Comparison of ENCODE assay signal across 7 mouse cellular contexts in the genomic region with DNA sequence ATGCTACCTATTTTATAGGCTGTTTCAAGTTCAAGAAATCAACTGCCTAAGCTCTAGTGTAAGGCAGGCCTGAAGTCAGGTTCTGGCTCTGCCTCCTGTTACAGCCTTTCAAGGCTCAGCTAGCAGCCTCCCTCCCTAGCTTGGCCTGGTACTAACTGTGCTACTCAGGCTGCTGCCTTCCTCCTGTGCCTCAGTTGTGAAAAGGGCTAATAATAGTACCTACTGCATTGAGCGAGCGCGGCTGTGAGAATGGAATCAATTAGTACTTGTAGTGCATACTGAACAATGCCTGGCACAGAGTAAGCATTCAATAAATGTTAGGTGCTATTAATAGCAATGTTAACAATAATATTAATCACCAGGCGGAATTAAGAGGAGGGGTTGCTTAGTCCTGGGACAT. TPM values are rescaled to one million over a fixed set of nuclear protein-coding genes. Genes with fewer than 3 reads are reported as not detected.
A peak's percentile ranks its signal among the peaks of the same experiment; 100 is the strongest.
DNase-seq lines count a peak whose midpoint lies in the region; ATAC-seq and TF ChIP-seq lines count a peak whose summit lies in the region.

No protein-coding gene starts in this region.

- H3K4me1 ChIP-seq in lung, adult 2 months (ENCODE audit: control insufficient read depth, insufficient read depth, low read length), result peaks cover 72% of the 10 kb centered on the region
- peaks cover 39% of the 10 kb centered on the region for H3K4me1 ChIP-seq in embryonic fibroblast, embryonic 13.5 days (ENCODE audit: control insufficient read depth, insufficient read depth, low read length)
- peaks cover 8% of the 10 kb centered on the region for H3K4me1 ChIP-seq in hindbrain, embryonic 11.5 days (replicated peaks; ENCODE audit: control insufficient read depth, insufficient read depth, low read length)

- H3K9me3 ChIP-seq in hindbrain, embryonic 11.5 days (ENCODE audit: control insufficient read depth, low read length), result no peaks in the 10 kb centered on the region

- H3K4me3 ChIP-seq in lung, adult 2 months (replicated peaks; ENCODE audit: extremely low read depth, low read depth, low read length), result no peak overlapping the region
- no peak overlapping the region for H3K4me3 ChIP-seq in embryonic fibroblast, embryonic 13.5 days (ENCODE audit: insufficient read depth, low read length)
- H3K4me3 ChIP-seq in hindbrain, embryonic 11.5 days (ENCODE audit: low read depth, low read length), result no peak overlapping the region

- H3K27me3 ChIP-seq in hindbrain, embryonic 11.5 days (ENCODE audit: control insufficient read depth, insufficient read depth, low read length), result no peaks in the 10 kb centered on the region

- peaks cover 5% of the 10 kb centered on the region; the same call in 1 of the 2 replicates for H3K36me3 ChIP-seq in hindbrain, embryonic 11.5 days (ENCODE audit: control insufficient read depth, insufficient read depth, low read length)

- TF ChIP-seq CTCF in lung, adult 2 months (IDR thresholded peaks at IDR 0.05; ENCODE audit: insufficient read depth, low read length), result no peak
- no peak for TF ChIP-seq CTCF in embryonic fibroblast, embryonic 13.5 days (IDR thresholded peaks at IDR 0.05; ENCODE audit: borderline replicate concordance, insufficient read depth, low read length)

- no peak for ATAC-seq in hindbrain, embryonic 11.5 days (ENCODE audit: low FRiP score)

- 28% methylated on average over 4 of the region's 4 CpGs for WGBS in lung, adult 2 months
- 66% methylated on average over 4 of the region's 4 CpGs for WGBS in hindbrain, embryonic 11.5 days

- H3K4me2 ChIP-seq in hindbrain, embryonic 11.5 days (replicated peaks; ENCODE audit: low read depth, low read length), result no peak overlapping the region

- TF ChIP-seq POLR2A in lung, adult 2 months (IDR thresholded peaks at IDR 0.05; ENCODE audit: borderline replicate concordance, extremely low read depth, low read depth, low read length), result peak; percentile 45; the same call in 1 of the 2 replicates
- no peak for TF ChIP-seq POLR2A in embryonic fibroblast, embryonic 13.5 days (IDR thresholded peaks at IDR 0.05; ENCODE audit: low read depth, low read length)

- DNase-seq in lung, adult 2 months, result no peak
- no peak for DNase-seq in lung, postnatal 25 days (ENCODE audit: low spot score)
- no peak for DNase-seq in hindbrain, embryonic 11.5 days (ENCODE audit: low spot score)
- DNase-seq in lung, postnatal 14 days, result peak; percentile 57
- no peak for DNase-seq in embryo, embryonic 10 days (ENCODE audit: low spot score)
- DNase-seq in frontal cortex, postnatal 36 days (ENCODE audit: low spot score in 2 of 2), result no peak

- H3K9ac ChIP-seq in hindbrain, embryonic 11.5 days (ENCODE audit: low read depth, low read length), result no peak overlapping the region

- peak overlapping the region; percentile 96 for H3K27ac ChIP-seq in embryonic fibroblast, embryonic 13.5 days (ENCODE audit: insufficient read depth, low read length)
- 0 out of 2 replicates have a peak overlapping the region, but pooled peaks have one; percentile 20 for H3K27ac ChIP-seq in hindbrain, embryonic 11.5 days (ENCODE audit: low read depth, low read length)

RNA-seq across cellular contexts. Expression of gene Bcl2l1, which starts 11.6 kb away (rescaled TPM):
- 113 and 118 TPM in 2 replicates for polyA plus RNA-seq in lung, adult 2 months (2012; rRNA removed)
- polyA plus RNA-seq in embryonic fibroblast, embryonic 13.5 days (2011; ENCODE audit: insufficient read length, low read depth, missing spikeins), result 51.2 and 71.7 TPM in 2 replicates
- 129 and 134 TPM in 2 replicates for polyA plus RNA-seq in hindbrain, embryonic 11.5 days (2014; fragmentation: Nextera tagmentation; extraction: Ambion mirVana)

RNA-seq across cellular contexts. Expression of gene Tpx2, which starts 27.8 kb away (rescaled TPM):
- polyA plus RNA-seq in lung, adult 2 months (2012; rRNA removed), result 0.63 and 0.77 TPM in 2 replicates
- polyA plus RNA-seq in embryonic fibroblast, embryonic 13.5 days (2011; ENCODE audit: insufficient read length, low read depth, missing spikeins), result 62.3 and 82.9 TPM in 2 replicates
- polyA plus RNA-seq in hindbrain, embryonic 11.5 days (2014; fragmentation: Nextera tagmentation; extraction: Ambion mirVana), result 139 and 140 TPM in 2 replicates

Comparison
In these comparisons a context has a peak if more than half of its experiments do, and no peak if none do; other contexts are left out.
1. RNA of gene Tpx2, which starts 27.8 kb away (polyA plus RNA-seq): 139 to 140 TPM in hindbrain, embryonic 11.5 days and 62.3 to 82.9 TPM in embryonic fibroblast, embryonic 13.5 days; 0.63 to 0.77 TPM in lung, adult 2 months; every median in the first group is over 10 times any median in the second.